Mouse (Mus musculus) midbrain, embryonic 10.5 days (tissue): ENCODE data around the gene Chsy1. TPM values are rescaled to one million over a fixed set of nuclear protein-coding genes. Genes with fewer than 3 reads are reported as not detected.

Experiments used
- DNase-seq: peaks from one replicate; pipeline ENCODE4 v3.0.0-alpha.2; 2017; ENCODE audit warnings: low spot score
- H3K27ac ChIP-seq: fragments of 300-500 bp; sonication (generic); replicated peaks from 2 replicates; pipeline ENCODE4 v1.5.1; 2016; ENCODE audit warnings: mild to moderate bottlenecking
- H3K27me3 ChIP-seq: fragments of 300-500 bp; sonication (generic); 2 replicates; pipeline ENCODE4 v1.6.1; 2016; ENCODE audit warnings: low read depth, mild to moderate bottlenecking; ENCODE audit not compliant: poor library complexity, severe bottlenecking
- H3K36me3 ChIP-seq: fragments of 300-500 bp; sonication (generic); 2 replicates; pipeline ENCODE4 v1.6.1; 2016; ENCODE audit warnings: mild to moderate bottlenecking, moderate library complexity
- H3K4me1 ChIP-seq: fragments of 300-500 bp; sonication (generic); 2 replicates; pipeline ENCODE4 v1.6.1; 2016
- H3K4me3 ChIP-seq: fragments of 300-500 bp; sonication (generic); 2 replicates; pipeline ENCODE4 v1.5.1; 2016; ENCODE audit warnings: mild to moderate bottlenecking, moderate library complexity
- H3K9me3 ChIP-seq: fragments of 300-500 bp; sonication (generic); replicated peaks from 2 replicates; pipeline ENCODE4 v1.6.1; 2016; ENCODE audit warnings: mild to moderate bottlenecking
- WGBS: fragments of 180-500 bp; shearing (Covaris S2); methylation state at CpG from one replicate; pipeline ENCODE4 v1.1.7; 2016; 5-methylcytosine and 5-hydroxymethylcytosine counted together
- polyA plus RNA-seq: library from polyadenylated mRNA; unstranded; fragments of >200 nt; fragmentation: Nextera tagmentation; extraction: Ambion mirVana; gene quantifications from 2 replicates; pipeline ENCODE4 v1.2.1, GENCODE M21; 2016

The Chsy1 gene
- polyA plus RNA-seq, 1 experiment from 2014 or later = 12.0 TPM

DNA sequence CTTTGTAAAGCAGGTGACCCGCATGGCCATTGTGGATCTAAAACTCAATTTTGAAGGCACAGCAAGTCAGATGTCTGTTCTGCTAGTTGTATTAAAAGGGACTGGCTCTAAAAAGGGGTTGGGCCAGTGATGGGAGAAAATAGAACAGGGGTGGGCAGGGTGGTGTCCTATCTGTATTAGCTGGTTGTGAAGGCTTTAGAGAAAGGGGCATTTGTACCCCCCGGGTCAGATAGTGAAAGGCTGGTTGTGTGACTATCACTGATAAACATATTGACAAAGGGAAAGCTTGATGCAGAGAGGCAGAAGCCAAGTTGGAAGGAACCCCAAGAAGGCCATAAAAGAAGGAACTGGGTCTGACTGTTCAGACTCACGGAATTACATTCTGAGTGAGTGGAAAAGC, 4.2 kb downstream of the Chsy1 start:
- Histone ChIP-seq H3K4me3 (no peak overlapping the region), H3K4me1 (peaks cover 60% of the 10 kb centered on the region), H3K27ac (no peak overlapping the region), H3K36me3 (peaks cover 15% of the 10 kb centered on the region; the same call in 1 of the 2 replicates), H3K27me3 (no peaks in the 10 kb centered on the region), H3K9me3 (no peaks in the 10 kb centered on the region)
- 87% methylated on average over 3 of the region's 3 CpGs for WGBS
- no peak for DNase-seq

DNA sequence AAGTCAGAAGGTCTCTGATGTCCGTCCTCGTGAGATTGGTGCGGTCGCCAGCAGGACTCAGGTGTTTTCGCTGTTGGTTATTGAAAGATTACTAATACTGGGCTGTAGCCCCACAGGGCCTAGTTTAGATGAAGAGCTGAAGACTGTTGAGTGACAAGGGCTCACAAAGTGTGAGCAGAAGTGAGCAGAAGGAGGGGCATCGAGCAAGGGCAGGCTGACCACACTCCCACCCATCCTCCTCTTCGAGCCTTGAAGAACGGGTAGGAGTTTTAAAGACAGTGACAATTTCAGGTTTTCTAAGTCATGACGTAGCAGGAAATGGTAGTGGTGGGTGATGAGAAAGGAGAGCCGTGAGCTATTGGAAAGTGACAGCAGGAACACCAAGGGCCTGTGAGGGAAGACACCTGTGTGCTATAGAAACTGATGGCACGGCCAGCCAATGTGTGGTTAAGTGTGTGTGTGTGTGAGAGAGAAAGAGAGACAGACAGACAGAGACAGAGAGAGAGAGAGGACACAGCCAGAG, 6.6 kb downstream of the Chsy1 start:
- H3K4me3 ChIP-seq = no peak overlapping the region
- DNase-seq = no peak
- no peak overlapping the region for H3K27ac ChIP-seq
- no peaks in the 10 kb centered on the region for H3K27me3 ChIP-seq
- H3K4me1 ChIP-seq = peaks cover 64% of the 10 kb centered on the region
- H3K36me3 ChIP-seq = peaks cover 17% of the 10 kb centered on the region; the same call in 1 of the 2 replicates
- no peaks in the 10 kb centered on the region for H3K9me3 ChIP-seq
- 93% methylated on average over 11 of the region's 11 CpGs for WGBS

- H3K4me1 ChIP-seq = peaks cover 56% of the 10 kb centered on the region
Observed at GRCm38 (mm10) chr7:66116906-66117482, 7.7 kb downstream of the Chsy1 start.

GRCm38 (mm10) chr7:66118046-66118445, 8.7 kb downstream of the Chsy1 start:
- H3K4me1 ChIP-seq = peaks cover 51% of the 10 kb centered on the region
- H3K4me3 ChIP-seq = no peak overlapping the region
- H3K27ac ChIP-seq = no peak overlapping the region
- 86% methylated on average over 3 of the region's 3 CpGs for WGBS
- no peaks in the 10 kb centered on the region for H3K9me3 ChIP-seq
- DNase-seq = no peak
- H3K36me3 ChIP-seq = peaks cover 17% of the 10 kb centered on the region; the same call in 1 of the 2 replicates
- H3K27me3 ChIP-seq = no peaks in the 10 kb centered on the region

More at GRCm38 (mm10) chr7:66116906-66117482, 7.7 kb downstream of the Chsy1 start:
- Histone ChIP-seq H3K9me3 (no peaks in the 10 kb centered on the region), H3K27me3 (no peaks in the 10 kb centered on the region), H3K27ac (no peak overlapping the region), H3K4me3 (no peak overlapping the region), H3K36me3 (peaks cover 17% of the 10 kb centered on the region; the same call in 1 of the 2 replicates)
- 87% methylated on average over 8 of the region's 8 CpGs for WGBS
- no peak for DNase-seq

- H3K27me3 ChIP-seq = no peaks in the 10 kb centered on the region
- 87% methylated on average over 7 of the region's 7 CpGs for WGBS
Observed at GRCm38 (mm10) chr7:66118796-66119195, 9.5 kb downstream of the Chsy1 start.

DNA sequence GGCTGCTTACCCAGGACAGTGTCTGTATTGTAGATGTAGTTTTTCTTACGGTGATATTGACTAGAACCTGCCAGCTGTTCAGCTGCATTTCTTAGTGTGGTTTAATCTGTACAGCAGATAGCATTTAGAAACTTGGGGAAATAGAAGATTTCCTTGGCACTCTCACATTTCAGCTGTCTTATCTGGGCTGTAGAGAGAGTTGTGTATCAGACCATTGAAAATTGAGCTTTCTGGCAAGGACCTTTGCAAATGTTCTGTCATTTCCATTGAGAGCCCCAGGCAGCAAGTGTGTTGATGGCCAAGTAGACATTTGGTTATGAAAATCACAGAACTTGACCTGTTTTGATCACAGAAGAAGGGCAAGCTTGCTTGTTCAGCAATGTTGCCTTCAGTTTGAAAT, 10.8 kb downstream of the Chsy1 start:
- WGBS = 84% methylated on average over 1 of the region's 1 CpGs
- H3K27me3 ChIP-seq = no peaks in the 10 kb centered on the region
- H3K4me1 ChIP-seq = peaks cover 38% of the 10 kb centered on the region
- DNase-seq = no peak
- no peak overlapping the region for H3K4me3 ChIP-seq
- H3K9me3 ChIP-seq = no peaks in the 10 kb centered on the region
- no peak overlapping the region for H3K27ac ChIP-seq
- peaks cover 14% of the 10 kb centered on the region for H3K36me3 ChIP-seq

More at GRCm38 (mm10) chr7:66118796-66119195, 9.5 kb downstream of the Chsy1 start:
- Histone ChIP-seq H3K27ac (no peak overlapping the region), H3K9me3 (no peaks in the 10 kb centered on the region), H3K4me1 (peaks cover 43% of the 10 kb centered on the region), H3K36me3 (peaks cover 17% of the 10 kb centered on the region; the same call in 1 of the 2 replicates), H3K4me3 (no peak overlapping the region)
- no peak for DNase-seq

- H3K27ac ChIP-seq = no peak overlapping the region
- DNase-seq = no peak
- no peaks in the 10 kb centered on the region for H3K9me3 ChIP-seq
- H3K27me3 ChIP-seq = no peaks in the 10 kb centered on the region
- peaks cover 31% of the 10 kb centered on the region for H3K4me1 ChIP-seq
- 79% methylated on average over 7 of the region's 7 CpGs for WGBS
- peaks cover 21% of the 10 kb centered on the region for H3K36me3 ChIP-seq
- H3K4me3 ChIP-seq = no peak overlapping the region
Observed at GRCm38 (mm10) chr7:66120702-66121396, 11.5 kb downstream of the Chsy1 start.

GRCm38 (mm10) chr7:66124551-66124968, 15.2 kb downstream of the Chsy1 start:
- Histone ChIP-seq H3K4me1 (peaks cover 39% of the 10 kb centered on the region), H3K27ac (no peak overlapping the region), H3K36me3 (peaks cover 40% of the 10 kb centered on the region), H3K27me3 (no peaks in the 10 kb centered on the region), H3K4me3 (no peak overlapping the region), H3K9me3 (no peaks in the 10 kb centered on the region)
- WGBS = 88% methylated on average over 11 of the region's 11 CpGs
- DNase-seq = no peak

DNA sequence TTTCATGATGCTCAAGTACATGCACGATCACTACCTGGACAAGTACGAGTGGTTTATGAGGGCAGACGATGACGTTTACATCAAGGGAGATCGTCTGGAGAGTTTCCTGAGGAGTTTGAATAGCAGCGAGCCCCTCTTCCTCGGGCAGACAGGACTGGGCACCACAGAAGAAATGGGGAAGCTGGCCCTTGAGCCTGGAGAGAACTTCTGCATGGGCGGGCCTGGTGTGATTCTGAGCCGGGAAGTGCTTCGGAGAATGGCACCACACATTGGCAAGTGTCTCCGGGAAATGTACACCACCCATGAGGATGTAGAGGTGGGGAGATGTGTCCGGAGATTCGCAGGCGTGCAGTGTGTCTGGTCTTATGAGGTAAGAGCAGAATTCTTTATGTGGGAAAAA, 16.1 kb downstream of the Chsy1 start:
- no peak for DNase-seq
- Histone ChIP-seq H3K4me3 (no peak overlapping the region), H3K9me3 (no peaks in the 10 kb centered on the region), H3K27ac (no peak overlapping the region), H3K4me1 (peaks cover 31% of the 10 kb centered on the region), H3K27me3 (no peaks in the 10 kb centered on the region), H3K36me3 (peaks cover 45% of the 10 kb centered on the region)
- WGBS = 94% methylated on average over 14 of the region's 14 CpGs

GRCm38 (mm10) chr7:66127951-66128645, 18.8 kb downstream of the Chsy1 start:
- WGBS = 59% methylated on average over 4 of the region's 4 CpGs
- no peak for DNase-seq
- peaks cover 63% of the 10 kb centered on the region for H3K36me3 ChIP-seq

DNA sequence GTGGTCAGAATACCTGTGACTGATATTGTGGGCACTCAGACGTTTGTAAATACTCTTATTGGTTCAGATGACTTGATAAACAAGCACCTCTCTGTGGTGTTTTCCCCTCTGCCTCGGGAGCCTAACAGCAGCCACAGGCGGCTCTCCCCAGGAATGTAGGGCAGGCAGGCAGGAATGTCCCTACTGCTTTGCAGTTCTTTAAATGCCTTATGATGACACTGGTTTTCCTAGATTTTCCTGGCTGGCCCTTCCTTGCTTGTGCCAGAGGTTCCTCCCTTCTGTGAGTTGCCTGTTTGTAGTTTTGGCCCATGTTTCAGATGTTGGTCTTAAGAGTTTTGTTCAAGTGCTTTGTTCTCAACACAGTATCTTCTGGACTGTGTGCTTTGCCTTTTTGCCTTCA, 19.5 kb downstream of the Chsy1 start:
- Histone ChIP-seq H3K36me3 (peaks cover 63% of the 10 kb centered on the region), H3K9me3 (no peaks in the 10 kb centered on the region), H3K27ac (no peak overlapping the region), H3K27me3 (no peaks in the 10 kb centered on the region), H3K4me3 (no peak overlapping the region), H3K4me1 (peaks cover 24% of the 10 kb centered on the region)
- DNase-seq = no peak
- WGBS = 53% methylated on average over 3 of the region's 3 CpGs

More at GRCm38 (mm10) chr7:66127951-66128645, 18.8 kb downstream of the Chsy1 start:
- Histone ChIP-seq H3K4me1 (peaks cover 24% of the 10 kb centered on the region), H3K27me3 (no peaks in the 10 kb centered on the region), H3K9me3 (no peaks in the 10 kb centered on the region), H3K27ac (no peak overlapping the region), H3K4me3 (no peak overlapping the region)

GRCm38 (mm10) chr7:66130296-66130695, 21.0 kb downstream of the Chsy1 start:
- H3K4me1 ChIP-seq = peaks cover 29% of the 10 kb centered on the region
- no peak for DNase-seq
- no peaks in the 10 kb centered on the region for H3K27me3 ChIP-seq
- peaks cover 55% of the 10 kb centered on the region for H3K36me3 ChIP-seq
- H3K27ac ChIP-seq = no peak overlapping the region
- H3K4me3 ChIP-seq = no peak overlapping the region
- no peaks in the 10 kb centered on the region for H3K9me3 ChIP-seq
- WGBS = 95% methylated on average over 2 of the region's 2 CpGs
